Mouse (Mus musculus) forelimb bud, embryonic 11.5 days (tissue): ENCODE measurements around the gene Vangl1.
"Not testable (repeated sequence)": the region's sequence is repeated elsewhere in the genome, so short reads cannot be mapped to it uniquely, and the experiment has no call there.

ENCODE experiments used
- DNase-seq: peaks from one replicate; pipeline ENCODE4 v3.0.0-alpha.2; 2012; ENCODE audit warnings: low read depth, low spot score

The Vangl1 gene

DNA sequence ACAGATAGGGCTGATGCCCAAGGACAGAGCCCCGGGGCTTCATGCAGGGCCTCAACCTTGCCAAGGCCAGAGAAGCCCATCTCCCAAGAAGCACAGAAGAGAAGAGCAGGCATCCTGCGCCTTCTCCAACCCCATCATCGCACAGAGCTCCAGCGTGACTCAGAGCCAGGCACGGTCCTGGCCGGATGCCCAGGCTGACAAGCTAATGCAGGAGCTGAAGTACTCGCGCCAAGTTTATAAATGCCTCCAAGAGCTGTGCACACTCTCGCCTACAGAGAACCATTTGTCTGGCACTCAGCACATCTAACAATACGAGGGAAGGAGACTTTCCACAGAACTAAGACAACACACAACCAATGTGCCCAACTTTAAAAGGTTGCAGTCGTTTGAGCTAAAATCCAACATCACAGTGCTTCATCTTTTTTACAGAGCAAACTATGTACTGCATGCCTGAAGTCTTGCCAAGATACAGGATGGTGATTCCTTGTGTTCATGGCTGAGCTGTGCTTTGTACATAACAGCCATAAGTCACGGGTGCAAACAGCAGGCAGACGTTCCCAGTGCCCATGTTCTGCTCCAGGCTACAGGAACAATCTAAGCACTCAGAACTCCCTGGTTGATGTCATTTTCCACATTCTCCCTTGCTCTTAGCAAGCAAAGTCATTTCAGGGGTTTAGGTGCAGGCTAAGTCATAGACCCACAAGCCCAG, 35.1 kb downstream of the Vangl1 start:
- no peak for DNase-seq

DNA sequence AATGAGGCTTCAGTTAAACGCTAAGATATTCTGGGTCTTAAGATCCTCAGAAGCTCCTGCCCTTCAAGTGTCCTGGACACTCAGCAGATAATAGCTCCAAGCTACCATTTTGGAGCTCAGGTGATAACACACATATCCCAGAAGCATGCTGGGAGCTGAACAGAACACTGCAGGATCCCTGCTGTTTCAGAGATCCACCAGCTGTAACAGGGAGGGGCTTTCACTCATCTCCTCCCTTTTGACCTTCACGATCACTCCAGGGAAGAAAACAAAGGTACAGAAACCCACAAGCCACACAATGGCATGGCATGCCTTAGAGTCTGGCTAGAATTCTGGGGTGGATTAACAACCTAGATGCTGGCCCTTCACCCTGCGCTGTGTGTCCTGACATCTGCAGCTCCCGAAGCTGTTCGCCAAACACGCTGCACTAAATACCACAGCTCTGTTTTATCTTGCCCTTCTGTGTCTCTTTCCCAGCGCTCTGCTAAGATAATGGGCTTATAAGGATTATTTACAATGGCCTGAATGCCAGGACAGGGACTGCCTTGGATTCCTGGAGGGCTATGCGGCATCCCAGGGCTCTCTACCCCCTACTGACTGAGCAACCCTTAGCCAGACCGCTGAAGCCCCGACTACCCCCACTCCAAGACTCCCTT, 36.8 kb downstream of the Vangl1 start:
- no peak for DNase-seq

DNA sequence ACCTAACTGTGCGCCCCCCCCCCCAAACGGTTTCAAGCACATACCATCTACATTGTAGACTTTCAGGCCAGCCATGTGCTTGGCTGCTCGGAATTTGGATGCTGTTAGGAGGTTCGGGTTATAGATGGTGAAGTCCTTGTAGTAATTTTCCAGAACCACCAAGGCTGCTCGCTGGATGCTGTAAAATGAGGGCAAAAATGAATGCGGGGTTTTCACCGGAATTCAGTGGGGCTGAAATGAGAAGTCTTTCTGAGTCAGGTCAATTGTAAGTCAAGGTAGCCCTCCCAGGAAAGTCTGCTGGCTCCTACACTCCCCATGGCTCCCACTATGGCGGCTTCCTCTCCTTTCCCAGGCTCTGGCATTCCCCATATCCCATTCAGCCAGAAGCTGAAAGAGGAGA, 37.7 kb downstream of the Vangl1 start:
- DNase-seq, result no peak

DNA sequence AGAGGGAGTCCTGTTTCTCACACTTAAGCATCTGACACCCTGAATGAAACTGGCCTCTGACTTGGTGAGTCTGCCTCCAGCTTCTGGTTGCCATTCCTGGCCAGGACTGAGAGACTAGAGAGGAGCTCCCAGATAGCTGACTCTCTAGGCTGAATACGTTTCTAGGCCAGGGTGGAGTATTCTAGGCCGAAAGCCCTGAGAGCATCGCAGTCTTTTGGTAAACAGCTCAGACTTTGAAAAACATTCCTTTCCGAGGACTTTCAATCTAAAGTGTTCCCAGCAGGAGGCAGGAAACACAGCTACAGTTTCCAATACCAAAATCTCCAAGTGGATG, 38.2 kb downstream of the Vangl1 start:
- DNase-seq, result no peak

DNA sequence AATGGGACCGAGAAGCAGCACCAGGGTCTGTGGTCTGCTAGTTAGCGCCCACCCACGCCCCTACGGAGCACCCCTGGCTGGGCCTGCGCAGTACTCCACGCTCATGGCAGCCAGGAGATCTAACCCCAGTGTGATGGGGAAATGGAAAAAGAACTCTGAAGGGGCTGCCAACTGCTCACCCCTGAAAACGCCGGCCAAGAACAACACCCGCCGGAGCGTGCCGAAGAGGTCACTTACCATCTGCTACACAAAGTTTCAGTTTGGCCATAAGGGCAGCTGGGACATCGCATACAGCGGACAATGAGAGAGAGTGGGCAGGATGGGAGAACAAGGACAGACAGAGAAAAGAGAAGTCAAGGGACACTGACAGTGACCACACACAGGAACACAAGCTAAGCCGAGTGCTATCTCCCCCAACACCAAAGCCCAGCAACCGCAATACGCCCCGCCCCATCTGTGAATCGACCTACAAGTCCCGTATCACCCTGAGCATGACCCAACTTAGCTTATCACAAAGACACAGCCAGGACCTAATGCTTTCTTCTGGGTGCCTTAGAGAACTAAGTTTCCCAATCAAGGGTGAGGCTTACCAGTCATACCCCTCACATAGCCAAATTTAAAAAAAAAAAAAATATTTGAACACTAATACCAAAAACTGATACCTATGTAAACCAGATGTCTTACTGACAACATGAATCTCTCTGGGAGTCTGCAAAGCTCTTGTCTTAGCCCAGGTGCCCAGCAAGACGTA, 38.8 kb downstream of the Vangl1 start:
- no peak for DNase-seq

DNA sequence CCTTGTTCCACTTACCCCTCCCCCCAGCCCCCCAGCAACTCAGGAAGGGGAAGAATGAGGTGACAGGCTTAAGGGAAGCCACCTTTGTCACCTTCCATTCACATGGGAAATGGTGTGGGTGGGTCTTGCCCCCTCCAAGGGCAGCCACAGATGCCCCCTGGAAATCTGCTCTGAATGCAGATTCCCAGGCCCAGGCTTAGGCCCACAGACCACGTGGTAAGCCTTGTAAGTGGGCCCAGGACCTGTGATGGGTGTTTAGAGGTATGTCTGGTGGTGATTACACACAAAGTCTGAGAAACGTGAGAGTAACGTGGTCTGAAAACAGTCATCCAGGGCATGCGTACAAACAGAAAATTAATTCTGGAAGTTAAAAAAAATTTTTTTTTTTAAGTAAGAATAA, 39.6 kb downstream of the Vangl1 start:
- no peak for DNase-seq

DNA sequence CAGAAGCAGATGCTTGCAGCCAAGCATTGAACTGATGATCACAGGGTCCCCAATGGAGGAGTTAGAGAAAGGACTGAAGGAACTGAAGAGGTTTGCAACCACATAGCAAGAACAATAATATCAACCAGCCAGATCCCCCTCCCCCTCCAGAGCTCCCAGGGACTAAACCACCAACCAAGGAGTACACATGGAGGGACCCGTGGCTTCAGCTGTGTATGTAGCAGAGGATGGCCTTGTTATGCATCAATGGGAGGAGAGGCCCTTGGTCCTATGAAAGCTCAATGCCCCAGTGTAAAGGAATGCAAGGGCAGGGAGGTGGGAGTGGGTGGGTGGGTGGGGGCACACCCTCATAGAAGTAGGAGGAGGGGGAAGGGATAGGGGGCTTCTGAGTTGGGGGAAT, 40.6 kb downstream of the Vangl1 start:
- DNase-seq, result not testable (repeated sequence)

DNA sequence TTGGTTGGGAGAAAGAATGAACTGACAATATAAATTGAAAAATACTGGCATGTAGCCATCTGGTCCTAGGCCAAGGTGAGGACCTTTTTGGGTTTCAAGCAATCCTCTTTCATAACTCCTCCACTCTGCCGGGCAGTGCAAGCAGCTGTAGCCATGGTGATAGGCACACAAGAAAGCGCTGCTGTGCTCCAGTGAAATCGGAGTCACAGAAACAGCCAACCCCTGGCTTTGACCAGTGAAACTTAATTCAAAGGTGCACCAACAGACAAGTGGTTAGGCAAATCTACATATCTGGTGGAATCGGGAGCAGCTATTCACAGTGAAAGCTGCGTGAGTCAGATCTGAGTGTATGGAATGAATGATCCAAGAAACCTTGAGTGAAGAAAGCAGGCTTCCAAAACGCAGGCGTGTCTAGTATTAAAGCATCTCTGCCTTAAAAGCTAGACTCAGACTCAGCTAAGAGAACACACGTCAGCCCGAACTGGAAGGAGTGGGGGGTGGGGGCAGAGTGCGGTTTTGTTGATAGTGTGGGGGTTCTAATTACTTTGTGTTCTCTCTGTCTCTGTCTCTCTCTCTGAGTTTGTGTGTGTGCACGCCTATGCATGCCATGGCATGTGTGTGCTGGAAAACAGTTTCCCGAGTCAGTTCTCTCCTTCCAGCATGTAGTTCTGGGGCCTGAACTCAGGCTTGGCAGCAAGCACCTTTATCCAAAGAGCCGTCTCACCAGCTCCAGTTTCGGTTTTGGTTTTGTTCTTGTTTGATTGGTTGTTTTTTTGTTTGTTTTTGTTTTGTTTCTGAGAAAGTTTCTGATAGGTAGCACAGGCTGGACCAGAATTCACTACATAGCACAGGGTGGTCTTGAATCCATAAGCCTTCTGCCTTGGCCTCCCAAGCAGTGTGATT, 44.8 kb downstream of the Vangl1 start:
- no peak for DNase-seq

DNA sequence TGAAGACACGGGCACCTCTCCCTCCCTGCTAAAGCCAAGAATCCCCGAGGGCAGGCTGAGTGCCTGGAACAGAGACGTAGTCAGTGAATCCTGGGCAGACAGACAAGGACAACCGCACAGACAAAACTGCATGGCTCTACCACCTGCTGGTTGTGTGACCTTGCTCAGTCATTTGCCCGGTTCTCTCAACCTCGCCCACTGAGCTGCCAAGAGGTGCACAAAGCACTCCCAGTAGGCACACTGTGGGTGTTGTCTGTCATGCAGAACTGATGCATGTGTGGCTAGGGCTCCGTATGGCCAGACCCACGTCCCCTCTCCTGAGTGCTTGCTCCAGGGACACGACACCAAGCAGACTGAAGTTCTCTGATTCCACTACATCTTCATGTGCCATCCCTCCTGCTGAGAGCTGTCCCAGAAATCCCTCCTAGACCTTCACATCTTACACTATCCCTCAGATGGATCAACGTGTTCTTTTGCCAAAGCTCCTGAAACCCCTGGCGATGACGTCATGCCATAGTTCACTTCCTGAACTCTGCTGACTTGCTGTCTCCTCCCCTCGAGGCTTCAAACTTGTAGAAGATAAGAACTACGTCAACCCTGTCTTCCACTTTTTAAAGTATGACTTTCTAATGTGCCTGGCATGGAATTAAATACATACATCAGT, 45.6 kb downstream of the Vangl1 start:
- DNase-seq, result no peak

DNA sequence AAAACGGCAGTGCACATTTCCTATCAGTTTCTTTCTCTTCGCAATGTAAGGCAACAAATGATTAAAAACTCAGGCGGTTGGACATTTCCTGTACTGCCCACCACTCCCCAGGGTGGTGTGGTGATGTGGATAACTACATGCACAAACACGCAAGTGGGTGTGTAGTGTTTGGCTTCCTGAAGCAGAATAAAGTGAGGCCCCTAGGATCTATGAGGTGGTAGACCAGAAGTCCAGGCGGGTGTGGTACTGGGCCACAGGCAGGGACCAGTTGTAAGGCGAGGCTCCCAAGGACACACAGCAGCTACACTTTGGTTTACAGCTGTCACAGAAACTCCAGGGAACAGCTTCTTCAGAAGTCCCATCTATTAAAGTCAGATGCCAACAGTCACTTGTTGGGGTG, 46.8 kb downstream of the Vangl1 start:
- DNase-seq, result no peak

DNA sequence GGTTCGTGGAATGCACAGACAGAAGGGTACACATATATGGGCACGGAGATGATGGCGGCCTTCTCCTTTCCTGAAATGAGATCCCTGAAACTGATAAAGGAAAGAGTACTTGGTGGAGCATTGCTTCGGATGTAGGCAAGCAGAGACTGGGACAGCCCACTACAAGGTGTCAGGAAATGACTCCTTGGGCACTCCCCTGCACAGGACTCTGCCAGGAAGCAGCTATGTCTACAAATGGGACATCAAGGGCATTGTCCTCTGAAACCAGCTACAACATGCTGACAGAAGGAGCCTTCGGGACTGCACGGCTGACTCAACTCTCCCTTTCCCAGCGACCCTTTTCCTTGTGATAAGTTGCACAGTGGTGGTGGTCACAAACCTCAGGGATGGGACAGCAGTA, 47.8 kb downstream of the Vangl1 start:
- DNase-seq, result no peak

DNA sequence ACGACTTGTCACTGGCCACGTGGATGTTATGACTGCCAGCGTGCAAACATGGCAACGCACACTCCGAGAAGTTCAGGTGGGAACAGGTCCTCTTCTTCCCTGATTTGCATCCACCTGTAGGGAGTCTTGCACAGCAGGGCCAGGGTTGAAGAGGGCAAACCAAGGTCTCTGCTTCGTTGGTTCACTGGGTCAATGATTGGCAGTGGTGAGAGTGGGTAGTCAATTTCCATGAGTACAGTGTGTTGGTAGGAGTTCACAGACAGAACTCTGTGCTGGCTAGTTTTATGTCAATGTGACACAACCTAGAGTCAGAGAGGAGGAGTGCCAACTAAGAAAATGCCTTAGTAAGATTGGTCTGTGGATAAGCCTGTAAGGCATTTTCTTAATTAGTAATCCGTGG, 50.4 kb downstream of the Vangl1 start:
- no peak for DNase-seq

DNA sequence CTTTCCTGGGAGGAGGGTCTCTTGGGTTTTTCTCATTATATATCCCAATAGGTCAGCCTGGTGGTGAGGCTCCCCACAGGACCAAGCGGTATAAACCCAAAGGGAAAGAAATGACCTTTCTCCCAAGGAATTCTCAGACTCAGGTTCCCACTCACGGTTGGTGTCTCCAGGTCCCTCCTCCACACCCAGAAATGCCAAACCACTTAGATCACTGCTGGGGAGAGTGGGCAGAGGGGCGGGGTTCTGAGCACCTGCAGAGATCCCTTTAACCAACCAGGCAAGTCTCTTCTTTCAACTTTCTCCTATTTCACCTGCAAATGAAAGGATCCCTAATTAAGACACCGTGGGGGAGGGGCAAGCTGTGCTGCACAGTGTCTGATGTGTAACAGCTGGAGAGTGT, 51.6 kb downstream of the Vangl1 start:
- DNase-seq, result no peak

DNA sequence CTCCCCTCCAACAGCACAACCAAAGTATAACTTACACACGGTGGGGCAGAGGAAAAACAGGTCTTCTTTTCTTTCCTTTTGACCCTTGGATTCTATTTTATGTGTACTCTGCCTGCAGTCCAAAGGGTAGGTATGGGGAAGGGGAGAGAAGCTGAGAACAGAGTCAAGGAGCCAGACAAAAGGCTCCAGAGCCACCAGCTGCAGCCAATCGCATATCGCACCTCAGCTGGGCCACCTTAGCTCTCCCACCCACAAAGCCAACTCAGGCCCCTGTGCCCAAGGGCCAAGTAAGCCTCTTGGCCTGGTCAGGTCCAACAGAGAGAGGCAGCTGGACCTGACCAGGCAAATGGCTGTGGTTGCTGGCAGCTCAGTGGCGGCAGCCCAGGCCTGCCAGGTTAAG, 52.0 kb downstream of the Vangl1 start:
- DNase-seq, result no peak

DNA sequence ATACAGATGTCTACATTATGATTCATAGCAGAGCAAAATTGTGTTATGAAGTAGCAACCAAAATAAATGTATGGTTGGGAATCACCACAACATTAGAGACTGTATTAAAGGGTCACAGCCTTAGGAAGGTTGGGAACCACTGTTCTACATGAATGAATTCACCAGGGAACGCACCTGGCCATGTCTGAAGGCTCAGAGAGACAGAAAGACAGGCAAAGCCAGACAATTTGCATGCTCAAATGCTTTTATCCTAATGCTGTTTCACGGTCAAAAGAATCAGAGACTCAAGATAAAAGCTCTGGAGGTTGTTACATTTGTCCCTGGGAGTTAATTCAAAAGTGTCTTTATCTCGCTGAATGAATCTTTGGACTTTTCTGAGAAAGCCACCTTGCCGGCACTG, 52.6 kb downstream of the Vangl1 start:
- no peak for DNase-seq

DNA sequence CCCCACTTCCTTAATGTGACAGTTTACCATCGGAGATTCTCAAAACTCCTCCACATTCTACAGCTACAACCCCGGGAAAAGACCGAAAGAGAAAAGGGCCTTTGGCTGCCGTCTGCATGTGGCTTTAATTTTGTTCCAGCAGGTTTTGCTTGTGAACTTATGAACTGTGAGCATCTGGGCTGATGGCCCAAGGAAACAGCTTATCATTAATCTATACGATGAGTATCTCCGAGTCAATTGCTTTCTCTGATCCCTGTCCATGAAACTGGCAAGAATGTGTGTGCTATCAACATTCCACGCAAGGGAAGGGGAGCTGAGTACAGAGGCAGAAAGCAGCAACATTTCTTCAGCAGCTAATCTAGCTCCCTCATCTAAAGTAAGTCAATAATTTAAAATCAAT, 54.6 kb downstream of the Vangl1 start:
- peak; percentile 36 for DNase-seq

DNA sequence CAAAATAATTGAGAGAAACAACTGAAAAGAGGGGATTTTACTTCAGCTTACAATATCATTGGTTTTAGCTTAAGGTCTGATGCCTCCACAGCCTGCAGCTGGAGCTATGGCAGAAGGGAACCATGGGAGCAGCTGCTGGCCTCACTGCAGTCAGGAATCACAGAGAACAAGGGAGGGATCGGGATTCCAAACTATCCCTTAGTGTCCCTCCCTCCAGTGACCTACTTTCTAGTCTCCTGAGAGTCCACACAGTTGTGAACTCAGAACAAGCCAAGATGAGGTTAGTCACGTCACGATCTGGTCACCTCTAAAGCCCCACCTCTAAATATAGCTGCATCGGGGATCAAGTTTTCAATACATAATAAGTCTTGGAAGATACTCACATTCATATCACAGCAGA, 57.3 kb downstream of the Vangl1 start:
- DNase-seq, result no peak

DNA sequence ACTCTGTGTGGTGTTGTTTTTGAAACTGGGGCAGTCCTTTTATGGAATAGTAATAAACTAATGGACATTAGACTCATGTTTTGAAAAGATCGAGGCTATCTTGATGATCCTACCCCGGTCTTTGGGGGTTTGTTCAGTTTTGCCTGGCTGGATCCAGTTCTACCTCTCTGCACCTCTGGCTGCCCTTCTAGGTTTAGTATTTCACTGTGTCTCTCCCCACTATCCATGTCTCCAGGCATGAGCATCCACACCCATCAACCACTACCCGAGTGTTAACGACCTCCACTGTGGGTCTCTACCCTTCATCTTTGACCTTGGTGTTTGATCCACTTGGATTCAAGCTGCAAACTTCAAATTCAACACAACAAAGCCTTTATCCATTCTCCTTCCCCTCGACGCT, 58.1 kb downstream of the Vangl1 start:
- DNase-seq, result no peak

DNA sequence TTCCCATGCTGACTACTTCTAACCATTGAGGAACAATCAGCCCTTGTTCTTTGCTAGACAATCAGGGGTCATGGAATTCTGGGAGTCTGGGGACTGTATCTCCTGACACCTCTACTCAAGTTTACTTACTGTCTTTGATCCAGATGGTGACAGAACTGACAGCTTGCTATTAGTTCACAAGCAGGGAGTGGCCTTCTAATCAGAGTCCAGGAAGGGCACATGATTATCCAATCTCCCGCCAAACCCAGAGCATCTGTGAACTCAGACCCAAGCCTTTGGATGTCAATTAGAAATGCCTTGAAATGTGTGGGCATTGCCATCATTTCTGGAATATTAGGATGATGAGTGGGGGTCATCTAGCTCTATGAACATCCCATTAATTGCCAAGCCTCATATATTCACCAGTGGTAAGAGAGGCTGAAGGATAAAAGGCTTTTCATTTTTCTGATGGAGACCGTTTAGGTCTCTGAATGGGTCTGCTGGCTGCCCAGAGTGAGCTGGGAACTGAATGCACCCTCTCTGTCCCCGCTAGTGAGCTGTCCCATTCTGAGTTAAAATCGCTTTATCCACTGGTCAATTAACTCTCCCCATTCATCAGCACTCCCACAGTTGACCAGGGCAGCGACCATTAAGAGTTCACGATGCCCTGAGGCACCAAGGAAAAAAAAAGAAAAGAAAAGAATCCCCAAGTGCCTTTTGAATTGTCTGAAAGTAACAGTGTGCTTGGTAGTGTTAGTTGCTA, 58.7 kb downstream of the Vangl1 start:
- no peak for DNase-seq

DNA sequence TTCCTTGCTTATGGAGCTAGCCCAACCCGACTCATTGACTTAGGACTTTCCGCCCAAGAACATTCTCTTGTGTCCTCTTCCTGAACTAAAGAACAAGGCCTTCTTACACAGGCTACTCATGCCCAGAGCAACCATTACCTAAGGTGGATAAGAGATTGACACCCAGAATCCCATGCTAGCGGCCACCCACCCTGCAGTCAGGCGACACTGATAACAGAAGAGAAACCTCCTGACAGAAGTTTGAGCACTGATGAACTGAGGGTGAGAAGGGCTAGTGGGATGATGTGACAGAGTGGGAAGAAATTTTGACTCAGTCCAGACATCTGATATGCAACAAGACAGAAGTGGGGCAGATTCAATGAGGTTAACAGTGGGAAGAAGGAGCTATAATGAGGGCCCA, 60.1 kb downstream of the Vangl1 start:
- DNase-seq, result no peak

DNA sequence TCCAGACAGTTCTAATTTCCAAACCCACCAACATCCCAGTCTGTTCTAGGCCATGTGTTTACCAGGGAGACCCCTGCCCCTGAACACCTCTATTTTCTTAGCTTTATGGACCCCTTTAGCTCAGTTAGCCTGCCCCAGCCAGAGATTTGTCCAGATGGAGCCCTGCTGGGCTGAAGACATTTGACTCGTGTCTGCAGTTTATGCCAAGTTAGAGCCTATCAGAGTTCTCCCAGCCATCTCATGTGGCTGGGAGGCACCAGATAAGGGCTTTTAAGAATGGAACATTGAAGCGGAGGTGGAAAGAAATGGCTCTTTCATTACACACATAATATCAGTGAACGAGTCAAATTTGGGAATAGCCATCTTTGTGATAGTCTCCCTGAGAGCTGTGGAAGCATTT, 61.0 kb downstream of the Vangl1 start:
- DNase-seq, result no peak
